Comparison of ENCODE assay signal across 13 mouse cellular contexts in the genomic region with DNA sequence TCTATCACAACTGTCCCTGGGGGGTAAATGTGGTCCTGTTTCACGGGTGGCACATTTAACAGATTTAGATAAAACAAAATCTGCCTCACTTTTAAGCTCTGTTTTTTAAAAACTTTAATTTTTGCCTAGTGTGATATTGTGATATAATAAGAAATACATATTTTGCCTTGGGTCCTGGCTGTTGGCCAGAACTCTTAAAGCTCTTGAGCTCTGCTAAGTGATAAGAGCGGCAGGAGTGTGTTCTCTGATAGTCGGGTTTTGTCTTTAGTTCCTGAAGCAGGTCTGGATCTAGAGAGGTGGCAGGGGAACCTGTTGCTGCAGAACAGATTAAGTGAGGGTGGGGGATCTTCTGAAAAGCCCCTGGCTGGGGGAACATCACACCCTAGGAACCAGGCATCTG.
"Had no signal": no experiment of that assay in that cellular context is flagged by ENCODE, and none has a peak within 500 bp of the region (broad histone marks: within the 10 kb centered on the region; RNA-seq: fewer than 3 reads in every experiment).

No protein-coding gene starts in this region.

- H3K27ac ChIP-seq: kidney, embryonic 15.5 days; left cerebral cortex, adult 2 months; limb, embryonic 15.5 days; liver, embryonic 12.5 days; midbrain, embryonic 12.5 days; neural tube, embryonic 13.5 days had no signal

- H3K9me3 ChIP-seq: kidney, embryonic 15.5 days; limb, embryonic 15.5 days; liver, embryonic 12.5 days; megakaryocyte, embryonic 14.5 days; midbrain, embryonic 12.5 days; neural tube, embryonic 13.5 days had no signal

- DNase-seq: kidney, adult 2 months; kidney, postnatal 14 days; thymus, adult 18-20 months; thymus, postnatal 25 days had no signal

- H3K27me3 ChIP-seq: kidney, embryonic 15.5 days; limb, embryonic 15.5 days; liver, embryonic 12.5 days; megakaryocyte, embryonic 14.5 days; midbrain, embryonic 12.5 days; neural tube, embryonic 13.5 days had no signal

- H3K4me1 ChIP-seq: kidney, embryonic 15.5 days; limb, embryonic 15.5 days; liver, embryonic 12.5 days; megakaryocyte, embryonic 14.5 days; midbrain, embryonic 12.5 days; neural tube, embryonic 13.5 days had no signal

- H3K9ac ChIP-seq: kidney, embryonic 15.5 days; limb, embryonic 15.5 days; liver, embryonic 12.5 days; midbrain, embryonic 12.5 days; neural tube, embryonic 13.5 days had no signal

- H3K36me3 ChIP-seq: kidney, embryonic 15.5 days; limb, embryonic 15.5 days; liver, embryonic 12.5 days; midbrain, embryonic 12.5 days; neural tube, embryonic 13.5 days had no signal

- ATAC-seq: intestine, embryonic 16.5 days; liver, embryonic 12.5 days; midbrain, embryonic 16.5 days had no signal

- H3K4me2 ChIP-seq: kidney, embryonic 15.5 days; limb, embryonic 15.5 days; liver, embryonic 12.5 days; midbrain, embryonic 12.5 days; neural tube, embryonic 13.5 days had no signal

- H3K4me3 ChIP-seq: kidney, embryonic 15.5 days; left cerebral cortex, adult 2 months; limb, embryonic 15.5 days; liver, embryonic 12.5 days; megakaryocyte, embryonic 14.5 days; midbrain, embryonic 12.5 days; neural tube, embryonic 13.5 days had no signal
